Mouse (Mus musculus): ENCODE measurements around the gene Psg27. TPM values are rescaled to one million over a fixed set of nuclear protein-coding genes. Genes with fewer than 3 reads are reported as not detected.
A peak's percentile ranks its signal among the peaks of the same experiment; 100 is the strongest.
"Not testable (repeated sequence)": the region's sequence is repeated elsewhere in the genome, so short reads cannot be mapped to it uniquely, and the experiment has no call there.

The Psg27 gene
- not detected for polyA plus RNA-seq (2021)

- TF ChIP-seq CTCF (IDR thresholded peaks at IDR 0.05) = no peak
- DNase-seq (ENCODE audit: low read depth, low spot score) = no peak
- POLR2A ChIA-PET = no interaction called here
- in situ Hi-C loops (cut with MboI; ENCODE audit: low pct_unique_long_range_greater_than_20kb) = no loop called here
- no peaks in the 10 kb centered on the region for H3K27me3 ChIP-seq
- no peak for ATAC-seq
- CTCF ChIA-PET = no interaction called here
These were observed at the start of gene Psg27 for GRCm38 (mm10) chr7:18567205-18567604. Gene Psg27, minus strand, starts transcription at chr7:18567305.

GRCm38 (mm10) chr7:18616401-18616800 is 49.3 kb upstream of the Psg27 start, which contains the start of gene Psg23:
Gene Psg23, minus strand, starts transcription at chr7:18616501.
- CTCF ChIA-PET; H3K27me3 ChIP-seq; POLR2A ChIA-PET; in situ Hi-C loops (cut with MboI; ENCODE audit: low pct_unique_long_range_greater_than_20kb); DNase-seq (ENCODE audit: low read depth, low spot score); ATAC-seq: not testable (repeated sequence)

- in situ Hi-C loops (cut with MboI; ENCODE audit: low pct_unique_long_range_greater_than_20kb) = no loop called here
- ATAC-seq (no peak), DNase-seq (ENCODE audit: low read depth, low spot score) (no peak)
- ChIA-PET POLR2A (no interaction called here), CTCF (no interaction called here)
- no peak for TF ChIP-seq CTCF (IDR thresholded peaks at IDR 0.05)
- no peaks in the 10 kb centered on the region for H3K27me3 ChIP-seq
These were observed 7.3 kb downstream of the Psg27 start for GRCm38 (mm10) chr7:18559850-18560249.

- in situ Hi-C loops (cut with MboI; ENCODE audit: low pct_unique_long_range_greater_than_20kb); DNase-seq (ENCODE audit: low read depth, low spot score); CTCF ChIA-PET; POLR2A ChIA-PET; H3K27me3 ChIP-seq; ATAC-seq: not testable (repeated sequence)
These were observed 11.4 kb downstream of the Psg27 start for GRCm38 (mm10) chr7:18555751-18556150.

GRCm38 (mm10) chr7:18533420-18533819 is 33.7 kb downstream of the Psg27 start:
- in situ Hi-C loops (cut with MboI; ENCODE audit: low pct_unique_long_range_greater_than_20kb) = loop anchor here (25.0 kb wide), 1 partner anchor 279 kb away; the partner anchor contains the start of gene Psg17
- no peak for TF ChIP-seq CTCF (IDR thresholded peaks at IDR 0.05)
- CTCF ChIA-PET = no interaction called here
- POLR2A ChIA-PET = no interaction called here
- H3K27me3 ChIP-seq = no peaks in the 10 kb centered on the region
- no peak for ATAC-seq
- no peak for DNase-seq (ENCODE audit: low read depth, low spot score)

GRCm38 (mm10) chr7:18532169-18532568 is 34.9 kb downstream of the Psg27 start, which contains the start of gene Psg25:
Gene Psg25, minus strand, starts transcription at chr7:18532269.
- no peaks in the 10 kb centered on the region for H3K27me3 ChIP-seq
- ChIA-PET CTCF (no interaction called here), POLR2A (no interaction called here)
- DNase-seq (ENCODE audit: low read depth, low spot score) (no peak), ATAC-seq (no peak)
- no peak for TF ChIP-seq CTCF (IDR thresholded peaks at IDR 0.05)
- in situ Hi-C loops (cut with MboI; ENCODE audit: low pct_unique_long_range_greater_than_20kb) = loop anchor here (25.0 kb wide), 1 partner anchor 280 kb away; the partner anchor contains the start of gene Psg17

- ChIA-PET CTCF (no interaction called here), POLR2A (no interaction called here)
- in situ Hi-C loops (cut with MboI; ENCODE audit: low pct_unique_long_range_greater_than_20kb) = loop anchor here (25.0 kb wide), 1 partner anchor 288 kb away; the partner anchor contains the start of gene Psg17
- no peaks in the 10 kb centered on the region for H3K27me3 ChIP-seq
- ATAC-seq (no peak), DNase-seq (ENCODE audit: low read depth, low spot score) (no peak)
- TF ChIP-seq CTCF (IDR thresholded peaks at IDR 0.05) = no peak
These were observed 42.4 kb downstream of the Psg27 start for GRCm38 (mm10) chr7:18524668-18525067.

- ATAC-seq; H3K27me3 ChIP-seq; DNase-seq (ENCODE audit: low read depth, low spot score); POLR2A ChIA-PET; CTCF ChIA-PET; in situ Hi-C loops (cut with MboI; ENCODE audit: low pct_unique_long_range_greater_than_20kb): not testable (repeated sequence)
These were observed 54.3 kb downstream of the Psg27 start for GRCm38 (mm10) chr7:18512848-18513247.

- POLR2A ChIA-PET; CTCF ChIA-PET; DNase-seq (ENCODE audit: low read depth, low spot score); ATAC-seq; in situ Hi-C loops (cut with MboI; ENCODE audit: low pct_unique_long_range_greater_than_20kb); H3K27me3 ChIP-seq: not testable (repeated sequence)
These were observed 54.7 kb downstream of the Psg27 start for GRCm38 (mm10) chr7:18512417-18512816.

GRCm38 (mm10) chr7:18511479-18511878 is 55.6 kb downstream of the Psg27 start:
- in situ Hi-C loops (cut with MboI; ENCODE audit: low pct_unique_long_range_greater_than_20kb) = no loop called here
- peak; percentile 19 for TF ChIP-seq CTCF (IDR thresholded peaks at IDR 0.05)
- no peak for ATAC-seq
- CTCF ChIA-PET = no interaction called here
- no peak for DNase-seq (ENCODE audit: low read depth, low spot score)
- no peaks in the 10 kb centered on the region for H3K27me3 ChIP-seq
- POLR2A ChIA-PET = no interaction called here

Other genes starting within 250 kb of the Psg27 start
- gene Psg18, start 212.3 kb downstream of the Psg27 start, polyA plus RNA-seq (2021) = not detected
- gene Psg28, start 135.3 kb downstream of the Psg27 start, polyA plus RNA-seq (2021) = not detected
- gene Psg26, start 83.1 kb downstream of the Psg27 start, polyA plus RNA-seq (2021) = not detected
- gene Psg25, start 35.0 kb downstream of the Psg27 start, polyA plus RNA-seq (2021) = not detected
- gene Psg23, start 49.2 kb upstream of the Psg27 start, polyA plus RNA-seq (2021) = not detected
- gene Psg21, start 89.4 kb upstream of the Psg27 start, polyA plus RNA-seq (2021) = not detected
- not detected for gene Psg20, start 118.9 kb upstream of the Psg27 start, polyA plus RNA-seq (2021)
- gene Psg22, start 150.8 kb upstream of the Psg27 start, polyA plus RNA-seq (2021) = not detected
- gene Psg19, start 231.2 kb upstream of the Psg27 start, polyA plus RNA-seq (2021) = not detected

Data from Patski (cell line).